ENCODE assay signal across 27 mouse cellular contexts in the genomic region with DNA sequence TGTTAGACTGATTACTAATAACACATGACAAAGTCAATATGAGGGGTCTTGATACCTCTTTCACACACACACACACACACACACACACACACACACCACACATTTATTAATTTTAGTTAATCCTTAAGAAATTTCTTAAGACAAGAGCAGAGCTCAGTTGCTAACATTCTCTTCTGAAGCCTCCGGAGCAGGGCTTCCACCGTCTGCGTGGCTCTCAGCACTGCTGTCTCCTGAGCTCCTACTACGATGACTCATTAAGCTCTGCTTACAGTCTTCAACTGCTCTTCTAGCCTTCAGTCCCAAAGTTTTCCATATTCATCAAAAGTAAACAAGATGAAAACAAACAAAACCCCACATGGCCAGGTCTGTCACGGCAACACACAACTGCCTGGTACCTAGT. TPM values are rescaled to one million over a fixed set of nuclear protein-coding genes. Genes with fewer than 3 reads are reported as not detected.
DNase-seq lines count a peak whose midpoint lies in the region; ATAC-seq and TF ChIP-seq lines count a peak whose summit lies in the region.
"Had no signal": no experiment of that assay in that cellular context is flagged by ENCODE, and none has a peak within 500 bp of the region (broad histone marks: within the 10 kb centered on the region; RNA-seq: fewer than 3 reads in every experiment).

No protein-coding gene starts in this region.

- no peak overlapping the region for H3K9ac ChIP-seq in midbrain, embryonic 11.5 days (ENCODE audit: low read length)
- no peak overlapping the region for H3K9ac ChIP-seq in midbrain, postnatal 0 days (replicated peaks; ENCODE audit: low read length, poor library complexity, severe bottlenecking)
- H3K9ac ChIP-seq: embryonic facial prominence, embryonic 13.5 days; embryonic facial prominence, embryonic 15.5 days; forebrain, embryonic 12.5 days had no signal

- H3K9me3 ChIP-seq in heart, embryonic 10.5 days = no peaks in the 10 kb centered on the region
- H3K9me3 ChIP-seq in midbrain, embryonic 11.5 days (ENCODE audit: control insufficient read depth, low read length) = no peaks in the 10 kb centered on the region
- no peaks in the 10 kb centered on the region for H3K9me3 ChIP-seq in midbrain, postnatal 0 days (ENCODE audit: low read length)
- H3K9me3 ChIP-seq: embryonic facial prominence, embryonic 13.5 days; embryonic facial prominence, embryonic 15.5 days; forebrain, embryonic 10.5 days; forebrain, embryonic 12.5 days; G1E had no signal

- H3K4me2 ChIP-seq in midbrain, embryonic 11.5 days = no peak overlapping the region
- no peak overlapping the region for H3K4me2 ChIP-seq in midbrain, postnatal 0 days (ENCODE audit: low read depth, low read length, poor library complexity, severe bottlenecking)
- H3K4me2 ChIP-seq: embryonic facial prominence, embryonic 13.5 days; embryonic facial prominence, embryonic 15.5 days; forebrain, embryonic 12.5 days had no signal

- no peak for TF ChIP-seq CTCF in midbrain, postnatal 0 days (IDR thresholded peaks at IDR 0.05)

- no peak for ATAC-seq in midbrain, embryonic 11.5 days (ENCODE audit: low FRiP score)
- ATAC-seq in midbrain, postnatal 0 days (ENCODE audit: low FRiP score) = no peak
- ATAC-seq: CD4-positive, CD25-positive, alpha-beta regulatory T cell, adult 4 months; forebrain, embryonic 14.5 days; forebrain, embryonic 16.5 days had no signal

- peak; percentile 17 for DNase-seq in heart, embryonic 10.5 days (ENCODE audit: low spot score)
- DNase-seq in heart, postnatal 4 days = no peak
- peak; percentile 53 for DNase-seq in midbrain, embryonic 11.5 days (ENCODE audit: low spot score, missing footprints)
- no peak for DNase-seq in midbrain, postnatal 0 days (ENCODE audit: low spot score)
- DNase-seq in NIH3T3 (ENCODE audit: low read depth) = peak; percentile 51
- no peak for DNase-seq in lung, postnatal 25 days (ENCODE audit: low spot score)
- no peak for DNase-seq in adrenal gland, adult 2 months
- DNase-seq: adrenal gland, adult 8-10 months; adrenal gland, postnatal 14 days; adrenal gland, postnatal 36 days; B cell, adult 2 months; cerebellum, adult 11 months; cerebellum, adult 18-20 months; cerebellum, adult 8-10 months; cerebellum, adult 9-11 months; cerebellum, postnatal 14 days; cerebellum, postnatal 36 days; embryo, embryonic 11 days had no signal

- WGBS in heart, embryonic 10.5 days = 81% methylated on average over 5 of the region's 5 CpGs
- 85% methylated on average over 5 of the region's 5 CpGs for WGBS in midbrain, embryonic 11.5 days
- WGBS in midbrain, postnatal 0 days = 89% methylated on average over 5 of the region's 5 CpGs

- H3K36me3 ChIP-seq in heart, embryonic 10.5 days = no peaks in the 10 kb centered on the region
- no peaks in the 10 kb centered on the region for H3K36me3 ChIP-seq in midbrain, embryonic 11.5 days (ENCODE audit: control insufficient read depth, insufficient read depth, low read length)
- no peaks in the 10 kb centered on the region for H3K36me3 ChIP-seq in midbrain, postnatal 0 days (ENCODE audit: insufficient read depth, low read length)
- H3K36me3 ChIP-seq: embryonic facial prominence, embryonic 13.5 days; embryonic facial prominence, embryonic 15.5 days; forebrain, embryonic 10.5 days; forebrain, embryonic 12.5 days; G1E had no signal

- no peaks in the 10 kb centered on the region; the same call in 1 of the 2 replicates for H3K4me1 ChIP-seq in heart, embryonic 10.5 days
- H3K4me1 ChIP-seq in midbrain, embryonic 11.5 days (ENCODE audit: control insufficient read depth, insufficient read depth, low read length) = no peaks in the 10 kb centered on the region
- H3K4me1 ChIP-seq in midbrain, postnatal 0 days (ENCODE audit: insufficient read depth, low read length) = no peaks in the 10 kb centered on the region
- H3K4me1 ChIP-seq: forebrain, embryonic 10.5 days; forebrain, embryonic 12.5 days had no signal

- no peak overlapping the region for H3K27ac ChIP-seq in heart, embryonic 10.5 days
- no peak overlapping the region for H3K27ac ChIP-seq in midbrain, embryonic 11.5 days (ENCODE audit: low read depth, low read length)
- no peak overlapping the region for H3K27ac ChIP-seq in midbrain, postnatal 0 days (ENCODE audit: low read depth, low read length)
- H3K27ac ChIP-seq: embryonic facial prominence, embryonic 13.5 days; embryonic facial prominence, embryonic 15.5 days; forebrain, embryonic 10.5 days; forebrain, embryonic 12.5 days had no signal

- H3K4me3 ChIP-seq in heart, embryonic 10.5 days = no peak overlapping the region
- no peak overlapping the region for H3K4me3 ChIP-seq in midbrain, embryonic 11.5 days (ENCODE audit: low read depth, low read length)
- H3K4me3 ChIP-seq in midbrain, postnatal 0 days (ENCODE audit: low read depth, low read length) = no peak overlapping the region
- H3K4me3 ChIP-seq: embryonic facial prominence, embryonic 13.5 days; embryonic facial prominence, embryonic 15.5 days; erythroblast, embryonic 14.5 days; forebrain, embryonic 10.5 days; forebrain, embryonic 12.5 days had no signal

- no peaks in the 10 kb centered on the region for H3K27me3 ChIP-seq in heart, embryonic 10.5 days (ENCODE audit: insufficient read depth, poor library complexity, severe bottlenecking)
- H3K27me3 ChIP-seq in midbrain, embryonic 11.5 days (ENCODE audit: control insufficient read depth, insufficient read depth, low read length) = no peaks in the 10 kb centered on the region
- H3K27me3 ChIP-seq in midbrain, postnatal 0 days (ENCODE audit: insufficient read depth, low read length) = no peaks in the 10 kb centered on the region
- H3K27me3 ChIP-seq: embryonic facial prominence, embryonic 13.5 days; embryonic facial prominence, embryonic 15.5 days; forebrain, embryonic 12.5 days had no signal

RNA-seq across cellular contexts. Expression of a gene that starts 40.8 kb away (rescaled TPM):
- 26.1 and 28.0 TPM in 2 replicates for polyA plus RNA-seq in heart, embryonic 10.5 days (2016; fragmentation: Nextera tagmentation; extraction: Ambion mirVana)
- 10 to 100 TPM; 33.7 to 35.2 TPM for total RNA-seq in heart, postnatal 4 days (2021)
- 26.2 and 26.9 TPM in 2 replicates for polyA plus RNA-seq in midbrain, embryonic 11.5 days (2014; fragmentation: Nextera tagmentation; extraction: Ambion mirVana)
- 77.6 and 84.2 TPM in 2 replicates for total RNA-seq in midbrain, postnatal 0 days (2014; rRNA removed)
- 65.6 and 73.6 TPM in 2 replicates for polyA plus RNA-seq in midbrain, postnatal 0 days (2015; fragmentation: Nextera tagmentation; extraction: Ambion mirVana)
- total RNA-seq in adrenal gland, adult 2 months (2021) = 10 to 100 TPM; 24.3 to 33.1 TPM
- polyA plus RNA-seq in adrenal gland, adult 2 months (2012; rRNA removed) = 29.3 and 37.6 TPM in 2 replicates

Comparison
In these comparisons a context has a peak if more than half of its experiments do, and no peak if none do; other contexts are left out.
1. DNase-seq: peak in heart, embryonic 10.5 days (single experiment), midbrain, embryonic 11.5 days (single experiment) and NIH3T3 (single experiment); none in heart, postnatal 4 days (single experiment), midbrain, postnatal 0 days (single experiment), lung, postnatal 25 days (single experiment) and adrenal gland, adult 2 months (single experiment).